In genomic region chr7:138657521-138657920, GRCm38 (mm10) we compare ENCODE assay signal across 16 mouse cellular contexts.
DNase-seq lines count a peak whose midpoint lies in the region; ATAC-seq and TF ChIP-seq lines count a peak whose summit lies in the region.
"Had no signal": no experiment of that assay in that cellular context is flagged by ENCODE, and none has a peak within 500 bp of the region (broad histone marks: within the 10 kb centered on the region; RNA-seq: fewer than 3 reads in every experiment).

No protein-coding gene starts in this region.

- 0 out of 2 replicates have a peak, but pooled peaks cover 4% of the 10 kb centered on the region for H3K9me3 ChIP-seq in kidney, embryonic 16.5 days (ENCODE audit: low read length)
- H3K9me3 ChIP-seq: embryonic facial prominence, embryonic 12.5 days; forebrain, embryonic 15.5 days; heart, embryonic 15.5 days had no signal

- no peak overlapping the region for H3K4me3 ChIP-seq in kidney, adult 2 months (ENCODE audit: insufficient read depth, low read depth, low read length)
- no peak overlapping the region for H3K4me3 ChIP-seq in kidney, embryonic 16.5 days (ENCODE audit: low read length)
- H3K4me3 ChIP-seq: embryonic facial prominence, embryonic 12.5 days; forebrain, embryonic 15.5 days; heart, embryonic 15.5 days; hindbrain, embryonic 13.5 days had no signal

- no peak for ATAC-seq in kidney, embryonic 16.5 days (ENCODE audit: low FRiP score, low TSS enrichment)
- ATAC-seq: forebrain, embryonic 15.5 days had no signal

- 0 out of 2 replicates have a peak overlapping the region, but pooled peaks have one; percentile 7 for H3K27ac ChIP-seq in kidney, adult 2 months (ENCODE audit: insufficient read depth, low read depth, low read length)
- no peak overlapping the region for H3K27ac ChIP-seq in kidney, embryonic 16.5 days (ENCODE audit: low read length)
- H3K27ac ChIP-seq: embryonic facial prominence, embryonic 12.5 days; forebrain, embryonic 15.5 days; heart, embryonic 15.5 days; hindbrain, embryonic 13.5 days had no signal

- H3K36me3 ChIP-seq in kidney, adult 2 months (ENCODE audit: control insufficient read depth, insufficient read depth, low read length) = no peaks in the 10 kb centered on the region
- H3K36me3 ChIP-seq in kidney, embryonic 16.5 days (ENCODE audit: insufficient read depth, low read length) = no peaks in the 10 kb centered on the region
- H3K36me3 ChIP-seq: embryonic facial prominence, embryonic 12.5 days; forebrain, embryonic 15.5 days; heart, embryonic 15.5 days; hindbrain, embryonic 13.5 days had no signal

- no peak overlapping the region for H3K4me2 ChIP-seq in kidney, embryonic 16.5 days (replicated peaks; ENCODE audit: low read depth, low read length)
- H3K4me2 ChIP-seq: embryonic facial prominence, embryonic 12.5 days; forebrain, embryonic 15.5 days; heart, embryonic 11.5 days; heart, embryonic 15.5 days; hindbrain, embryonic 13.5 days had no signal

- WGBS in kidney, adult 2 months = 51% methylated on average over 4 of the region's 4 CpGs
- WGBS in kidney, embryonic 16.5 days = 89% methylated on average over 4 of the region's 4 CpGs

- H3K27me3 ChIP-seq in kidney, adult 2 months (replicated peaks; ENCODE audit: control insufficient read depth, insufficient read depth, low read length) = no peaks in the 10 kb centered on the region
- no peaks in the 10 kb centered on the region for H3K27me3 ChIP-seq in kidney, embryonic 16.5 days (ENCODE audit: insufficient read depth, low read length)
- H3K27me3 ChIP-seq: embryonic facial prominence, embryonic 12.5 days; forebrain, embryonic 15.5 days; heart, embryonic 15.5 days; hindbrain, embryonic 13.5 days had no signal

- TF ChIP-seq CTCF in kidney, adult 2 months (conservative IDR thresholded peaks at IDR 0.05; ENCODE audit: insufficient read depth, insufficient read length, low read depth, low read length) = no peak

- H3K9ac ChIP-seq in kidney, embryonic 16.5 days (replicated peaks; ENCODE audit: low read length) = no peak overlapping the region
- H3K9ac ChIP-seq: embryonic facial prominence, embryonic 12.5 days; forebrain, embryonic 15.5 days; heart, embryonic 15.5 days; hindbrain, embryonic 13.5 days had no signal

- peaks cover 9% of the 10 kb centered on the region for H3K4me1 ChIP-seq in kidney, adult 2 months (ENCODE audit: control insufficient read depth, insufficient read depth, low read length)
- 0 out of 2 replicates have a peak, but pooled peaks cover 3% of the 10 kb centered on the region for H3K4me1 ChIP-seq in kidney, embryonic 16.5 days (ENCODE audit: insufficient read depth, low read length)
- H3K4me1 ChIP-seq: embryonic facial prominence, embryonic 12.5 days; forebrain, embryonic 15.5 days; heart, embryonic 15.5 days had no signal

- peak; percentile 39 to 40 for DNase-seq in cerebellum, postnatal 14 days
- no peak for DNase-seq in cerebellum, adult 11-12 months
- DNase-seq in kidney, adult 2 months = peak; percentile 69
- DNase-seq in kidney, postnatal 14 days = peak; percentile 62
- no peak for DNase-seq in left cerebral cortex, postnatal 10 days (ENCODE audit: extremely low spot score in 1 of 2, low spot score in 2 of 2)
- no peak for DNase-seq in layer of hippocampus, adult 9-10 months (ENCODE audit: low spot score)
- DNase-seq: adrenal gland, postnatal 14 days; gastrocnemius, postnatal 36 days; heart, adult 18-20 months; heart, postnatal 14 days had no signal

- intact Hi-C loops in left cerebral cortex, postnatal 10 days (cut with DNase I) = no loop called here

- no peak for TF ChIP-seq POLR2A in kidney, adult 2 months (IDR thresholded peaks at IDR 0.05; ENCODE audit: low read depth, low read length)

Comparison
In these comparisons a context has a peak if more than half of its experiments do, and no peak if none do; other contexts are left out.
1. DNase-seq: peak in cerebellum, postnatal 14 days (2 of 2), kidney, adult 2 months (single experiment) and kidney, postnatal 14 days (single experiment); none in cerebellum, adult 11-12 months (single experiment), left cerebral cortex, postnatal 10 days (0 of 2) and layer of hippocampus, adult 9-10 months (single experiment).